Mouse (Mus musculus) erythroblast, embryonic 14.5 days (primary cell): Measurements from ENCODE around the gene Pi4k2a. TPM values are rescaled to one million over a fixed set of nuclear protein-coding genes. Genes with fewer than 3 reads are reported as not detected.

Source experiments
- H3K27me3 ChIP-seq: 2 replicates; pipeline ENCODE4 v1.6.1; 2012; ENCODE audit warnings: inconsistent platforms; ENCODE audit not compliant: control insufficient read depth
- H3K36me3 ChIP-seq: 2 replicates; pipeline ENCODE4 v1.6.1; 2012; ENCODE audit warnings: mild to moderate bottlenecking, inconsistent platforms; ENCODE audit not compliant: control insufficient read depth
- H3K4me1 ChIP-seq: 2 replicates; pipeline ENCODE4 v1.6.1; 2012; ENCODE audit warnings: inconsistent platforms; ENCODE audit not compliant: control insufficient read depth
- H3K4me3 ChIP-seq: replicated peaks from 2 replicates; pipeline ENCODE3; 2012; ENCODE audit warnings: moderate library complexity, mild to moderate bottlenecking, inconsistent platforms
- H3K9me3 ChIP-seq: 2 replicates; pipeline ENCODE4 v1.6.1; 2012; ENCODE audit warnings: low read length, inconsistent platforms, mixed read lengths; ENCODE audit not compliant: control insufficient read depth
- GATA1 ChIP-seq: IDR thresholded peaks from 2 replicates; pipeline ENCODE4 v1.6.1; 2012; ENCODE audit warnings: low read length, inconsistent platforms, mixed read lengths
- TAL1 ChIP-seq: IDR thresholded peaks from 3 replicates; pipeline ENCODE4 v1.6.1; 2012; ENCODE audit warnings: low read length, inconsistent platforms, mixed read lengths
- polyA plus RNA-seq: library from polyadenylated mRNA; stranded (reverse); fragments of >175 nt; gene quantifications from 2 replicates; pipeline ENCODE4 v1.2.3, GENCODE M21; 2012

Pi4k2a gene
- polyA plus RNA-seq, 1 experiment: 1.7 TPM

DNA sequence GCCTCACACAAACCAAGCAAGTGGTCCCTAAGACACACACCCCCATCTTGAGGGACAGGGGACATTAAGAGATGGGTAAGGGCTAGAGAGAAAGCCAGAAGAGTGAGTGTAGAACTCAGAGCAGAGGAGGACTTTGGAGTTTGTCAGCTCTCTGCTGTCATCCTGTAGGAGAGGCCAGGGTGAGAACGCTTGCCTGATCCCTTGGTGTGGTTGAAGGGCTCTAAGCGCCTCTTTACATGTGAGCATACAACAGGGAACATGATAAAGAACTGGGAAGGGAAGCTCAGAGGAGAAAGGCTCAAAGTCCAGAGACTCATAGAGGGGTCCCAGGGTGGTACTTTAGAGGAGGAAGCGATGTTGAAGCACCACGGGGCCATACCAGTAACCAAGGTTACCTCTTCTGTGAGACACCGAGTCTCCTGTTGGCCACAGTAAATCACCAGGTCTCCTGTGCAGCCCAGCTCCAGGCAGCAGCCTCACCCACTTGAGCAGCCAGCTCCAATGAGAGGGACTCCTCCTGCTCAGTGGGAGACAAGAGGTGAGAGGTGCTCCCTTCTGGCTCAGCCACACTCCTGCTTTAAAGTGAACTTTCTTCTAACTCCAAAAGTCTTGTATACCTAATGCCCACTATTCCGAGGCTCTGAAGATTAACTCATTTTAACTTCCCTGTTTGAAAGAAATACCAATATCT is 33.4 kb upstream of the Pi4k2a start:
- no peak for TF ChIP-seq GATA1
- TF ChIP-seq TAL1: no peak
- peaks cover 3% of the 10 kb centered on the region; the same call in 1 of the 2 replicates for H3K36me3 ChIP-seq
- H3K27me3 ChIP-seq: peaks cover 2% of the 10 kb centered on the region; the same call in 1 of the 2 replicates
- no peaks in the 10 kb centered on the region for H3K4me1 ChIP-seq
- no peak overlapping the region for H3K4me3 ChIP-seq
- no peaks in the 10 kb centered on the region for H3K9me3 ChIP-seq

DNA sequence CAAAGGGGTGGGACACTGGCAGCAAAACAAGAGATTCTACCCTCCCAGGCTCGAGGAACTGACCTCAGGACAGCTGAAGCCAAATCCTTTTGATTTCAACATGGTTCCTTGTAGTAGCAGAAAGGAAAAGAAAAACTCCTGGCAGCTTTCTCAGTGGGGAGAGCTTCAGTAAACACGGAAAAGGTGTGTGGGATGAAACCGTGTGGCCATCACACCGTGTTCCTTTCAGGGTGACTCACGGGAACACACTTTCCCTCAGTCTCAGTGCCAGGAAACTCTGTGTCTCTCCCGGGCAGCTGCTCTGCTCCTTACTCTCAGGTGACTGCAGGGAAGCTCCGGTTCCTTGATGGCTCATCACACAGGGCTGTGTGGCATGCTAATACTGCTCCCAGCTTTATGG is 31.8 kb upstream of the Pi4k2a start:
- TF ChIP-seq TAL1 (no peak), GATA1 (no peak)
- Histone ChIP-seq H3K36me3 (peaks cover 3% of the 10 kb centered on the region; the same call in 1 of the 2 replicates), H3K9me3 (no peaks in the 10 kb centered on the region), H3K27me3 (peaks cover 2% of the 10 kb centered on the region; the same call in 1 of the 2 replicates), H3K4me3 (no peak overlapping the region), H3K4me1 (no peaks in the 10 kb centered on the region)

DNA sequence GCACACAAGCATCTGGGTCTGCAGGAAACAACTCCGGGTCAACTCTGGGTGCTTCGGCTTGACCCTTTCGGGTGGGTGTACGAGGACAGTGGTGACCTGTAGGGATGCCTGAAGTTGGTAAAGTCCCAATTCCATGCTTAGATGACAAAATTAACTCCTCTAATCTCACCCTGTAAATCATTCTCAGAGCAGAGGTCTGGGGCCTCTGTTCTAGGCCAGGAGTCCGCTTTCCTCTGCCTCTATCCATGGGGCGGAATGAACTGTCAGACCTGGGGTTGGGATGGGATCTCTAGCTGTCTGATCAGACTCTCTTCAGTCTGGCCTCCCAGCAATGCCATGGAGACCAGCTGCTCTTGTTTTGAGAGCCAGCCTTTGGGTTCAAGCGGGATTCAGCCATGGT is 28.8 kb upstream of the Pi4k2a start:
- Histone ChIP-seq H3K4me3 (no peak overlapping the region), H3K27me3 (peaks cover 2% of the 10 kb centered on the region; the same call in 1 of the 2 replicates)
- TF ChIP-seq TAL1: no peak
- no peak for TF ChIP-seq GATA1

DNA sequence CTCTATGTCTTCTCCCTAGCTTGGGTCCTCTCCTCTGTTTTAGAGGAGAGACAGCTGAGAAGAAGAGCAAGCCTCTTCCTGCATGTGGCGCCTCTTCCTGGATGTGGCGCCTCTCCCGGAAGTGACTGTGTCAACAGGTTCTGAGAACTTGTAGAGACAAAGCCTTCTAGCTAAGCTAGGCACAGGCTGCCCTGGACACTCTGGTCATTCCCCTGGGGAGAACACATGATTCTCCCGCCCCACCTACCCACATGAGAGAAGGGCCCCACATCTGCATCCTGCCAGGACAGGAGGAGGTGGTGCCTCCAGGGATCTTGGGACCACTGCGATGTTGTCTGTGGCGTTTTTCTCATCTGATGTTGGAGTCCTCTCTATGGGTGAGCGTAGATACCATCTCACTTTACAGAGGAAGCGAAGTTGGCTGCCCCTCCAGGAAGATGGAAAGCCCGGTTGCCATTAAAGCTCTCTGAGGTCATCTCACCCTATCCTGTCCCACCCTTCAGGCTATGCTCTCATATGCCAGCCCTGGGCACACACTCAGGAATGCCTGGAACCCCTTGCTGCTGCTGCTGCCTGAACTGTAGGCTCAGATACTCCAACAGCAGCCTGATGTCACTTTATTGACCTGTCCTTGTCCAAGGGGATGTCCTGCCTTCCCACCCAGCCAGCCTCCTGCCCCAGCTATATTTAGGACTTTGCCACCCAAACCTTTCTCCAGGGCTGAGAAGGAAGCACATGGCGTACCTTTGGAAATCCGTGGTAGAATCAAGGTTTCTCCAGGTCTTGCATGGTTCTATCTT is 21.6 kb upstream of the Pi4k2a start:
- H3K36me3 ChIP-seq: peaks cover 4% of the 10 kb centered on the region; the same call in 1 of the 2 replicates
- no peak overlapping the region for H3K4me3 ChIP-seq
- TF ChIP-seq GATA1 (no peak), TAL1 (no peak)
- no peaks in the 10 kb centered on the region for H3K4me1 ChIP-seq
- H3K27me3 ChIP-seq: no peaks in the 10 kb centered on the region
- H3K9me3 ChIP-seq: no peaks in the 10 kb centered on the region

More for the DNA sequence above, 28.8 kb upstream of the Pi4k2a start:
- H3K4me1 ChIP-seq: no peaks in the 10 kb centered on the region
- H3K36me3 ChIP-seq: peaks cover 3% of the 10 kb centered on the region; the same call in 1 of the 2 replicates
- H3K9me3 ChIP-seq: no peaks in the 10 kb centered on the region

DNA sequence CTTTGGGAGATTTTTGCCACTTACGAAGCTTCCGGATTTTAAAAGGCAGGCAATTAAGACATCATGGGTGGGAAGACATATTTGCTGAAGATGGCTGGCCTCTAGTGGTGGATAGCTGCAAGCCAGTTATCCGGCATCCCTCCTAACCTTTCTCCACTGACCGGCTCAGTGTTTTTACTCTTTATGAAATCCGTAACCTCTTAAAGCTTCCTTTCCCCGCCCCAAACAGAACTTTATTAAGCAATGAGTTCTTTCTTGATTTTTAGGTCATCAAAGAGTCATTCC is 21.1 kb upstream of the Pi4k2a start:
- TF ChIP-seq TAL1 (no peak), GATA1 (no peak)
- Histone ChIP-seq H3K36me3 (peaks cover 4% of the 10 kb centered on the region; the same call in 1 of the 2 replicates), H3K4me1 (no peaks in the 10 kb centered on the region), H3K4me3 (no peak overlapping the region), H3K9me3 (no peaks in the 10 kb centered on the region), H3K27me3 (no peaks in the 10 kb centered on the region)

DNA sequence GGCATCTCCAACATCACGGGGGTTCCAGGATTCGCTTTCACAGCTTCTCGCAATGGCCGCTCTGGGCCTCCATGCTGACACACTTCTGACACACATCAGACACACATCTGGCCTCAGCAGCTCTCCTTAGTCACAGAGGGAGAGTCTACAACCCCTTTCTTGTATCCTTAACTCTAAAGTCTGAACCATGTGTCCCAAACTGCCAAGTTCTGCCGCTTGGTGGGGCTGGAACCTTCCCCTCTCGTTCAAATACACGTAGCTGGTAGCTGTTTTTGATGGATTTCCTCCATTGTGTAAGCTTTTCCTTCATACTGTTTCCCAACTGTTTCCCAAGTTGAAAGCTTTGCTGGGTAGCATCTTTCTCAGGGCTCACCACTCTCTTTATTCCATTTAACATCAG is 19.0 kb upstream of the Pi4k2a start:
- Histone ChIP-seq H3K36me3 (peaks cover 15% of the 10 kb centered on the region), H3K27me3 (no peaks in the 10 kb centered on the region), H3K4me1 (no peaks in the 10 kb centered on the region), H3K4me3 (no peak overlapping the region), H3K9me3 (no peaks in the 10 kb centered on the region)
- TF ChIP-seq TAL1 (no peak), GATA1 (no peak)

DNA sequence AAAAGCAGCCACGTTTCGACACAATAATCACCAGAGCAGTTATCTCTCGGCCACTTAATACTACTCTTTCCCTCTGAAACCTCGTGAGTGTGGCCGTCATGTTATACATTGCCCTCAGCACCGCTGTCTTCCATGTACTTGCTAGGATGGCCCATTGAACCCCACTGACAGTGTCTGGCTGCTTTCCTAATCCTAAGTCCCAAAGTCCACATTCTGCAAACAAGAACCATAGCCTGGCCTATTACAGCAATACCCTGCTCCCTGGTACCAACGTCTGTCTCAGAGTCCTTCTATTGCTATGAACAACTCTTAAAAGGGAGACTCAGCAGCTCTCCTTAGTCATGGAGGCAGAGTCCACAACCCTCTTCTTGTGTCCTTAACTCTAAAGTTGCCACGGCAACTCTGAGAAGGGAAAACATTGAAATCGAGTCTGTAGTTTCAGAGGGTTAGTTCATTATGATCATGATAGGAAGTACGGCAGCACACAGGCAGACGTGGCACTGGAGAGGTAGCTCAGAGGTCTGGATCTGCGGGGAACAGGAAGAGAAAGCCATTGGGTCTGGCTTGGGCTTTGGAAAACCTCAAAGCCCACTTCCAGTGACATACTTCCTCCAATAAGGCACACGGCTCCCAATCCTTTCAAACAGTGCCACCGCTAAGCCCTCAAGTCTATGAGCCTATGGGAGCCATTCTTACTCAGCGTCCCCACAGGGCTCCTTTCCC is 18.2 kb upstream of the Pi4k2a start:
- Histone ChIP-seq H3K4me3 (no peak overlapping the region), H3K4me1 (no peaks in the 10 kb centered on the region), H3K36me3 (peaks cover 15% of the 10 kb centered on the region), H3K27me3 (no peaks in the 10 kb centered on the region), H3K9me3 (no peaks in the 10 kb centered on the region)
- TF ChIP-seq TAL1 (no peak), GATA1 (no peak)

DNA sequence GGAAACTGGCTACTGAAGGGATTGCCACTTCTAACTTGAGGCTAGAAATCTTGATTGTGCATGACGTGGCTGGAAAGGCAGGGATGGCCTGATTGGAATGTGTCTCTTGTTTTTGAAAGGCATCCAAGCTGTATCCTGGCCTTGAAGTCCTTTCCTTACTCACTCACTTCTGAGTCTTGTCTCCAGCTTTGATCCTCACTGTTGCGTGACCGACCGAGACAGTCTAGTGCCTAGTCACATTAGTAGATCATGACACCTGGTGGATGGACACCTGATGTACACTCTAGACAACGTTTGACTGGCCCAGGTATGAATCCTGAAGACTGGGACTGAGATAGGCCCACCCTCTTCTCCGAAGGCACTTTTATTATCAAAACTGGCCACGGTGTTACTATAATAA is 17.5 kb upstream of the Pi4k2a start:
- H3K4me3 ChIP-seq: no peak overlapping the region
- H3K27me3 ChIP-seq: no peaks in the 10 kb centered on the region
- no peaks in the 10 kb centered on the region for H3K9me3 ChIP-seq
- H3K36me3 ChIP-seq: peaks cover 15% of the 10 kb centered on the region
- no peak for TF ChIP-seq TAL1
- no peaks in the 10 kb centered on the region for H3K4me1 ChIP-seq

- peaks cover 13% of the 10 kb centered on the region for H3K4me1 ChIP-seq
- H3K9me3 ChIP-seq: no peaks in the 10 kb centered on the region
- TF ChIP-seq GATA1 (no peak), TAL1 (no peak)
- no peaks in the 10 kb centered on the region for H3K27me3 ChIP-seq
- no peak overlapping the region for H3K4me3 ChIP-seq
- H3K36me3 ChIP-seq: peaks cover 14% of the 10 kb centered on the region
Measured at GRCm38 (mm10) chr19:42075051-42075450, 15.2 kb upstream of the Pi4k2a start.
